Comparison of ENCODE assay signal across 8 mouse cellular contexts in genomic region chr14:48172026-48172425, GRCm38 (mm10). TPM values are rescaled to one million over a fixed set of nuclear protein-coding genes. Genes with fewer than 3 reads are reported as not detected.
DNase-seq lines count a peak whose midpoint lies in the region; ATAC-seq and TF ChIP-seq lines count a peak whose summit lies in the region.
"Had no signal": no experiment of that assay in that cellular context is flagged by ENCODE, and none has a peak within 500 bp of the region (broad histone marks: within the 10 kb centered on the region; RNA-seq: fewer than 3 reads in every experiment).

No protein-coding gene starts in this region.

- DNase-seq in kidney, postnatal 4 days: peak; percentile 42 to 52
- no peak for DNase-seq in kidney, adult 8-10 months
- peak; percentile 52 for DNase-seq in forebrain, postnatal 0 days
- peak; percentile 78 for DNase-seq in midbrain, embryonic 14.5 days
- DNase-seq in T-cell, adult 2 months (ENCODE audit: low spot score): no peak
- DNase-seq in cerebellum, adult 9-10 months: no peak

- H3K36me3 ChIP-seq in forebrain, postnatal 0 days (ENCODE audit: insufficient read depth): no peaks in the 10 kb centered on the region
- no peaks in the 10 kb centered on the region for H3K36me3 ChIP-seq in intestine, embryonic 16.5 days (ENCODE audit: control insufficient read depth, insufficient read depth, low read length)
- H3K36me3 ChIP-seq in midbrain, embryonic 14.5 days (ENCODE audit: control insufficient read depth, insufficient read depth, low read length): no peaks in the 10 kb centered on the region

- no peaks in the 10 kb centered on the region for H3K27me3 ChIP-seq in forebrain, postnatal 0 days (ENCODE audit: insufficient read depth, low read length)
- H3K27me3 ChIP-seq in intestine, embryonic 16.5 days (replicated peaks; ENCODE audit: control insufficient read depth, insufficient read depth, low read length): no peaks in the 10 kb centered on the region
- H3K27me3 ChIP-seq in midbrain, embryonic 14.5 days (ENCODE audit: control insufficient read depth, insufficient read depth, low read length): no peaks in the 10 kb centered on the region

- 0 out of 2 replicates have a peak, but pooled peaks cover 5% of the 10 kb centered on the region for H3K4me1 ChIP-seq in forebrain, postnatal 0 days (ENCODE audit: insufficient read depth)
- H3K4me1 ChIP-seq in intestine, embryonic 16.5 days (ENCODE audit: control insufficient read depth, insufficient read depth, low read length): peaks cover 7% of the 10 kb centered on the region; the same call in 1 of the 2 replicates
- H3K4me1 ChIP-seq in midbrain, embryonic 14.5 days (ENCODE audit: control insufficient read depth, insufficient read depth, low read length): peaks cover 16% of the 10 kb centered on the region

- H3K4me3 ChIP-seq in forebrain, postnatal 0 days (ENCODE audit: low read depth, low read length): no peak overlapping the region
- no peak overlapping the region for H3K4me3 ChIP-seq in intestine, embryonic 16.5 days (ENCODE audit: low read length)
- no peak overlapping the region for H3K4me3 ChIP-seq in midbrain, embryonic 14.5 days (replicated peaks; ENCODE audit: low read depth, low read length)

- no peak overlapping the region for H3K4me2 ChIP-seq in forebrain, postnatal 0 days (ENCODE audit: low read depth)
- no peak overlapping the region for H3K4me2 ChIP-seq in intestine, embryonic 16.5 days (ENCODE audit: low read depth, low read length)
- H3K4me2 ChIP-seq in midbrain, embryonic 14.5 days (ENCODE audit: low read length): no peak overlapping the region

- TF ChIP-seq CTCF in forebrain, postnatal 0 days (IDR thresholded peaks at IDR 0.05; ENCODE audit: low read depth): no peak

- no peaks in the 10 kb centered on the region for H3K9me3 ChIP-seq in forebrain, postnatal 0 days (ENCODE audit: low read length)
- H3K9me3 ChIP-seq in intestine, embryonic 16.5 days (ENCODE audit: control insufficient read depth, low read length): no peaks in the 10 kb centered on the region
- H3K9me3 ChIP-seq in midbrain, embryonic 14.5 days (ENCODE audit: control insufficient read depth, low read length): no peaks in the 10 kb centered on the region

- ATAC-seq in forebrain, postnatal 0 days: peak; percentile 49; the same call in 1 of the 2 replicates
- peak; percentile 82 for ATAC-seq in intestine, embryonic 16.5 days
- ATAC-seq in midbrain, embryonic 14.5 days (ENCODE audit: low FRiP score, low TSS enrichment): peak; percentile 66

- H3K9ac ChIP-seq in forebrain, postnatal 0 days: no peak overlapping the region
- H3K9ac ChIP-seq in intestine, embryonic 16.5 days (ENCODE audit: low read depth, low read length): no peak overlapping the region
- H3K9ac ChIP-seq in midbrain, embryonic 14.5 days (replicated peaks; ENCODE audit: low read length): no peak overlapping the region

- 15% methylated on average over 8 of the region's 8 CpGs for WGBS in forebrain, postnatal 0 days
- WGBS in intestine, embryonic 16.5 days: 24% methylated on average over 8 of the region's 8 CpGs
- 7% methylated on average over 8 of the region's 8 CpGs for WGBS in midbrain, embryonic 14.5 days

- H3K27ac ChIP-seq in forebrain, postnatal 0 days (ENCODE audit: low read depth, low read length): no peak overlapping the region
- H3K27ac ChIP-seq in intestine, embryonic 16.5 days (ENCODE audit: low read length): no peak overlapping the region
- peak overlapping the region; percentile 43; the same call in 1 of the 2 replicates for H3K27ac ChIP-seq in midbrain, embryonic 14.5 days (replicated peaks; ENCODE audit: low read depth, low read length)
- H3K27ac ChIP-seq: macrophage had no signal

RNA-seq across cellular contexts. Expression of gene Peli2, which starts 51.4 kb away (rescaled TPM):
- 12.2 and 16.4 TPM in 2 replicates for total RNA-seq in forebrain, postnatal 0 days (2014; rRNA removed)
- 6.6 and 8.8 TPM in 2 replicates for polyA plus RNA-seq in forebrain, postnatal 0 days (2015; fragmentation: Nextera tagmentation; extraction: Ambion mirVana)
- polyA plus RNA-seq in intestine, embryonic 16.5 days (2015; fragmentation: Nextera tagmentation; extraction: Ambion mirVana): 3.5 and 3.7 TPM in 2 replicates
- polyA plus RNA-seq in midbrain, embryonic 14.5 days (2014; fragmentation: Nextera tagmentation; extraction: Ambion mirVana): 6.6 and 8.6 TPM in 2 replicates

Comparison
In these comparisons a context has a peak if more than half of its experiments do, and no peak if none do; other contexts are left out.
1. DNase-seq: peak in kidney, postnatal 4 days (2 of 2), forebrain, postnatal 0 days (single experiment) and midbrain, embryonic 14.5 days (single experiment); none in kidney, adult 8-10 months (0 of 2), T-cell, adult 2 months (single experiment) and cerebellum, adult 9-10 months (single experiment).
2. Peak in every context shown above with its lines, with median percentiles within 50 percentile points of each other: ATAC-seq.